Mouse (Mus musculus): ENCODE results near the gene Mdfi.

DNA sequence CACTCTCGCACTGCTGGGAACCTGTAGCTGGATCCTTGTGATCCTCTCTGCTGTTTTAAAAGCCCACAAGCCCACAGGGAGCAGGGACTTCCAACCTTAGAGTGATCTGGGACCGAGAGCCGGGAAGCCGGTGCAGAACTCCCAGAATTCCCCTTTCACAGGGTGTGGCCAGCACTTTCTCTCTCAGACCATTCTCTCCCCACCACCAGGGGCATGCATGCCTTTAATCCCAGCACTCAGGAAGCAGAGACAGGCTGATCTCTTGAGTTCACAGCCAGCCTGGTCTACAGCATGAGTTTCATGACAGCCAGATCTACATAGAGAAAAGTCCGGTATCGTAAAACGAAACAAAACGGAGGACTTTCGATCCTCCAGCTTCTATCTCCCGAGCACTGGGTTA is 35.4 kb upstream of the Mdfi start:
- TF ChIP-seq CTCF (IDR thresholded peaks at IDR 0.05; ENCODE audit: insufficient read depth, low read length) (no peak), POLR2A (IDR thresholded peaks at IDR 0.05; ENCODE audit: borderline replicate concordance, extremely low read depth, low read depth, low read length) (no peak)

All from lung, adult 2 months (tissue).